Mouse (Mus musculus) thymus, adult 2 months (tissue): ENCODE measurements around the gene Msrb2.

ENCODE experiments used
- CTCF ChIP-seq: fragments of 200-500 bp; IDR thresholded peaks from 2 replicates; pipeline ENCODE4 v1.5.1; 2012; ENCODE audit warnings: mild to moderate bottlenecking, control low read depth, low read length, moderate library complexity, borderline replicate concordance; ENCODE audit not compliant: control insufficient read depth, poor library complexity, insufficient read depth; ENCODE audit errors: extremely low read depth
- POLR2A ChIP-seq: fragments of 200-500 bp; IDR thresholded peaks from 2 replicates; pipeline ENCODE4 v1.6.1; 2012; ENCODE audit warnings: mild to moderate bottlenecking, low read length, control low read depth, moderate library complexity; ENCODE audit not compliant: control insufficient read depth, poor library complexity, insufficient read depth; ENCODE audit errors: extremely low read depth

DNA sequence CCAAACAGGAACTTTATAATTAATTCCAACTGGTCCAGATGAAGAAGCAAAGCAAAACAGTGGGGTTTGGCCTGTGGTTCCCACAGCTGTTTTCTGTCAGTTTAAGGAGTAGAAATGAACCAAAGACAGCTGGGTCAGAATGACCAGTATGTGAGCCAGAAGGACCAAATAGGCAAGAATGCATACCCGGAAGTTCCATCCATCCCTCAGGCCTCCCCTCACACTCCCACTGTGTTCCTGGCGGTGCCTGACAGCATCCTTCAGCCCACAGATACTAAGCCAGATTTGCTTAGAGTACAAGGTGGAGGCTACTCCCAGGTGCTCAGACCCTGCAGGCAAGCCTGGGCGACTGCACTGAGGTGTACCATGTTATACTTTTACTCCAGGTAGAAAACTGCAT is 35.3 kb downstream of the Msrb2 start:
- TF ChIP-seq CTCF (no peak), POLR2A (no peak)
